Mouse (Mus musculus): Measurements from ENCODE around the gene Cops2. TPM values are rescaled to one million over a fixed set of nuclear protein-coding genes. Genes with fewer than 3 reads are reported as not detected.
A peak's percentile ranks its signal among the peaks of the same experiment; 100 is the strongest.

The Cops2 gene
- polyA plus RNA-seq, 1 experiment from 2014 or later, result 111 TPM

GRCm38 (mm10) chr2:125811332-125811731, 47.6 kb downstream of the Cops2 start:
- DNase-seq (ENCODE audit: low spot score) (no peak), ATAC-seq (ENCODE audit: insufficient number of reproducible peaks, low FRiP score, low TSS enrichment, low read depth) (no peak)
- H3K36me3 ChIP-seq (ENCODE audit: control insufficient read depth, insufficient read depth, low read length), result no peaks in the 10 kb centered on the region
- no peak overlapping the region for H3K27ac ChIP-seq (replicated peaks; ENCODE audit: low read depth, low read length)
- H3K9me3 ChIP-seq (ENCODE audit: control insufficient read depth, low read length), result no peaks in the 10 kb centered on the region
- no peaks in the 10 kb centered on the region for H3K27me3 ChIP-seq (ENCODE audit: control insufficient read depth, insufficient read depth, low read length)
- H3K4me2 ChIP-seq (ENCODE audit: low read depth, severe bottlenecking), result no peak overlapping the region
- no peaks in the 10 kb centered on the region for H3K4me1 ChIP-seq (ENCODE audit: control insufficient read depth, insufficient read depth, low read length)
- 86% methylated on average over 2 of the region's 2 CpGs for WGBS
- no peak overlapping the region for H3K4me3 ChIP-seq (ENCODE audit: low read depth, low read length)
- H3K9ac ChIP-seq (ENCODE audit: low read length), result no peak overlapping the region

DNA sequence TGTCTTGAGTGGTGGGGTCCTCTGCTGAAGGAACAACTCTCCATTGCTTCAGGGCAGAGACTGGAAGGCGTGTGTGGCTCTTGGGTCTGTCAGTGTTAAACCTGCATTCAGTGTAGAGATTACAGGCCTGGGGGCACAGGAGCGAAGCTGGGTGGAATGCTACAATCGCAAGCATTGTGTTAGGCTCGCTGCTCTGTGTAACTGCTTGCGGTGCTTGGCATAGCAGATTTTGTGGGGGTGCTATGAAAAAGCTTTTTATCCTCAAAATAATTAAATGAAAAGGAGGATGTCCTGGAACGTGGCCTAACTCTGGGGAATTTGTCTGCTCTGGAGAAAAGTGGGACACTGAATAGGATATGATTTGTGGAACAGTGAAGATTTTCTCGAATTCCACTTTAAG, 49.4 kb downstream of the Cops2 start:
- ATAC-seq (ENCODE audit: insufficient number of reproducible peaks, low FRiP score, low TSS enrichment, low read depth) (no peak), DNase-seq (ENCODE audit: low spot score) (no peak)
- 80% methylated on average over 7 of the region's 7 CpGs for WGBS
- no peak overlapping the region for H3K27ac ChIP-seq (replicated peaks; ENCODE audit: low read depth, low read length)
- no peaks in the 10 kb centered on the region for H3K27me3 ChIP-seq (ENCODE audit: control insufficient read depth, insufficient read depth, low read length)
- no peak overlapping the region for H3K4me3 ChIP-seq (ENCODE audit: low read depth, low read length)
- H3K4me2 ChIP-seq (ENCODE audit: low read depth, severe bottlenecking), result no peak overlapping the region
- H3K36me3 ChIP-seq (ENCODE audit: control insufficient read depth, insufficient read depth, low read length), result no peaks in the 10 kb centered on the region
- no peaks in the 10 kb centered on the region for H3K4me1 ChIP-seq (ENCODE audit: control insufficient read depth, insufficient read depth, low read length)
- no peak overlapping the region for H3K9ac ChIP-seq (ENCODE audit: low read length)
- H3K9me3 ChIP-seq (ENCODE audit: control insufficient read depth, low read length), result no peaks in the 10 kb centered on the region

- ATAC-seq (ENCODE audit: insufficient number of reproducible peaks, low FRiP score, low TSS enrichment, low read depth) (no peak), DNase-seq (ENCODE audit: low spot score) (no peak)
- Histone ChIP-seq H3K4me1 (ENCODE audit: control insufficient read depth, insufficient read depth, low read length) (no peaks in the 10 kb centered on the region), H3K9me3 (ENCODE audit: control insufficient read depth, low read length) (no peaks in the 10 kb centered on the region), H3K4me2 (ENCODE audit: low read depth, severe bottlenecking) (no peak overlapping the region), H3K36me3 (ENCODE audit: control insufficient read depth, insufficient read depth, low read length) (no peaks in the 10 kb centered on the region), H3K9ac (ENCODE audit: low read length) (no peak overlapping the region), H3K27ac (replicated peaks; ENCODE audit: low read depth, low read length) (no peak overlapping the region), H3K4me3 (ENCODE audit: low read depth, low read length) (no peak overlapping the region), H3K27me3 (ENCODE audit: control insufficient read depth, insufficient read depth, low read length) (no peaks in the 10 kb centered on the region)
- 59% methylated on average over 1 of the region's 1 CpGs for WGBS
These were observed 53.1 kb downstream of the Cops2 start for GRCm38 (mm10) chr2:125805826-125806225.

DNA sequence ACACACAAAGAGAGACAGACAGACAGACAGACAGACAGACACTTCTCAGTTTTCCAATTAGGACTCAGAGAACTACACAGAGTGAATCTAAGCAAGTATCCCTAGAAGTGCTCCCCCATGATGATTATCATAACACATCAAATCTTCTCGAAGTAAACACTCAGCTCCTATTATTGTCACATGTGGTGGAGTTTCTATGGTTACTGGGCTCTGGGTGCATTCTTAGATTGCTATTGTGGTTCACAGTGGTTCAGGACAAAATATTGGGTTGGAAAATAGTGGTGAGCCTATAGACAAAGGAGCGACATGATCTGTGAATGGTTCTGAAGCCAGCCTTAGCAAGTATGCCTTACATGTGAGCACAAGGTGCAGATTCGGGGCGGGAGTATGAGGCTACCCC, 57.0 kb downstream of the Cops2 start:
- ATAC-seq (ENCODE audit: insufficient number of reproducible peaks, low FRiP score, low TSS enrichment, low read depth) (no peak), DNase-seq (ENCODE audit: low spot score) (no peak)
- Histone ChIP-seq H3K27me3 (ENCODE audit: control insufficient read depth, insufficient read depth, low read length) (no peaks in the 10 kb centered on the region), H3K4me2 (ENCODE audit: low read depth, severe bottlenecking) (no peak overlapping the region), H3K9ac (ENCODE audit: low read length) (no peak overlapping the region), H3K36me3 (ENCODE audit: control insufficient read depth, insufficient read depth, low read length) (no peaks in the 10 kb centered on the region), H3K27ac (replicated peaks; ENCODE audit: low read depth, low read length) (no peak overlapping the region), H3K4me3 (ENCODE audit: low read depth, low read length) (no peak overlapping the region), H3K4me1 (ENCODE audit: control insufficient read depth, insufficient read depth, low read length) (no peaks in the 10 kb centered on the region), H3K9me3 (ENCODE audit: control insufficient read depth, low read length) (no peaks in the 10 kb centered on the region)
- WGBS, result 89% methylated on average over 4 of the region's 4 CpGs

DNA sequence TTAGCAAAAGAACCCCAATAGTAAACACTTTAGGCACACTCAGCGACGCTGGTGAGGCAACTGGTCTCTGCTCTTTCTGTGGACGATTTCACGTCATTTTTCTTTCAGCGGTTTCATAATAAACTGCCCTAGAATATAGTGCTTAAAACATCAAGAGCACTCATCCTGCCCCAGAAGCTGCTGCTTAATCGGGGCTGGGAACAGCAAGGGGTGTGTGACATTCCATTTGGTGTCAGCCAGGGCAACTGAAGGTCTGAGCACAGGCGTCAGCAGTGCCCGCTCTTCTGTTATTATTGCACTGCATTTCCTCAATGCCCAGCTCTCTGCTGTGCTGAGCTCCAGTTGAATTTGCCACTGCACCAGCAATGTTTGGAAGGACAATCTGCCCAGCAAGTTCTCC, 57.9 kb downstream of the Cops2 start:
- no peak for DNase-seq (ENCODE audit: low spot score)
- no peaks in the 10 kb centered on the region for H3K27me3 ChIP-seq (ENCODE audit: control insufficient read depth, insufficient read depth, low read length)
- no peak overlapping the region for H3K4me3 ChIP-seq (ENCODE audit: low read depth, low read length)
- H3K36me3 ChIP-seq (ENCODE audit: control insufficient read depth, insufficient read depth, low read length), result no peaks in the 10 kb centered on the region
- no peak overlapping the region for H3K27ac ChIP-seq (replicated peaks; ENCODE audit: low read depth, low read length)
- H3K9ac ChIP-seq (ENCODE audit: low read length), result 0 out of 2 replicates have a peak overlapping the region, but pooled peaks have one; percentile 17
- ATAC-seq (ENCODE audit: insufficient number of reproducible peaks, low FRiP score, low TSS enrichment, low read depth), result no peak
- no peaks in the 10 kb centered on the region for H3K4me1 ChIP-seq (ENCODE audit: control insufficient read depth, insufficient read depth, low read length)
- H3K4me2 ChIP-seq (ENCODE audit: low read depth, severe bottlenecking), result no peak overlapping the region
- no peaks in the 10 kb centered on the region for H3K9me3 ChIP-seq (ENCODE audit: control insufficient read depth, low read length)
- 57% methylated on average over 8 of the region's 8 CpGs for WGBS

DNA sequence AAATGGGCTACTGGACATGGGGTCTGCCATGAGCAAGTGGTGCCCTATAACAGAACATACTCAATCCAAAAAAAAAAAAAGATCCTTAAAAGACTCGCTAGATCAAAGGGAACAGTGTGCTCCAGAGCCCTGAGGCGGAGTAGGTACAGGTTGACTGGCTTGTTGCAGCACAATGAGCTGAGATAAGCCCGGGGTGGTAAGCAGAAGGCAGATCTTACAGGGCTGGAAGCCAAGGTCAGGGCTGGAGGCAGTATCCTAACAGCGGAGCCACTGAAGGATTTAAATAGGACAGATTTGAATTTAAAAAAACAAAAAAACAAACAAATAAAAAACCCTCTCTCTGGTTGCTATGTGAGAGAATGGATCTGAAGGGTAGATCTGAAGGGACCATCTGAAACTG, 58.5 kb downstream of the Cops2 start:
- DNase-seq (ENCODE audit: low spot score) (no peak), ATAC-seq (ENCODE audit: insufficient number of reproducible peaks, low FRiP score, low TSS enrichment, low read depth) (no peak)
- Histone ChIP-seq H3K9me3 (ENCODE audit: control insufficient read depth, low read length) (no peaks in the 10 kb centered on the region), H3K27me3 (ENCODE audit: control insufficient read depth, insufficient read depth, low read length) (no peaks in the 10 kb centered on the region), H3K4me3 (ENCODE audit: low read depth, low read length) (no peak overlapping the region), H3K4me1 (ENCODE audit: control insufficient read depth, insufficient read depth, low read length) (no peaks in the 10 kb centered on the region), H3K9ac (ENCODE audit: low read length) (no peak overlapping the region), H3K4me2 (ENCODE audit: low read depth, severe bottlenecking) (no peak overlapping the region), H3K36me3 (ENCODE audit: control insufficient read depth, insufficient read depth, low read length) (no peaks in the 10 kb centered on the region), H3K27ac (replicated peaks; ENCODE audit: low read depth, low read length) (no peak overlapping the region)
- 71% methylated on average over 4 of the region's 4 CpGs for WGBS

DNA sequence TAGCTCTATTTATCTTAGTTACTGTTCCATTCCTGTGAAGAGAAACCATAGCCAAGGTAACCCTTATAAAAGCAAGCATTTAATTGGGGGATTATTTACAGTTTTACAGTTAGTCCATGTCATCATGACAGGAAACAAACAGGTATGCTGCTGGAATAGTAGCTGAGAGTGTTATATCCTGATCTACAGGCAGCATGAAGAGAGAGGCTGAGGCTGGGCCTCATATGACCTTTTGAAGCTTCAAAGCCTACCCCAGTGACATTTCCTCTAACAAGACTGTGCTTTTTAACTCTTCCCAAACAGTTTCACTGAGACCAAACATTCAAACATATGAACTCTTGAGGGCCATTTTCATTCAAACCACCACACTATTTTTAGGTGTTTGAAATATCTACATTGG, 61.1 kb downstream of the Cops2 start:
- Histone ChIP-seq H3K27ac (replicated peaks; ENCODE audit: low read depth, low read length) (no peak overlapping the region), H3K36me3 (ENCODE audit: control insufficient read depth, insufficient read depth, low read length) (no peaks in the 10 kb centered on the region), H3K4me1 (ENCODE audit: control insufficient read depth, insufficient read depth, low read length) (no peaks in the 10 kb centered on the region), H3K9ac (ENCODE audit: low read length) (no peak overlapping the region), H3K27me3 (ENCODE audit: control insufficient read depth, insufficient read depth, low read length) (no peaks in the 10 kb centered on the region), H3K9me3 (ENCODE audit: control insufficient read depth, low read length) (no peaks in the 10 kb centered on the region), H3K4me2 (ENCODE audit: low read depth, severe bottlenecking) (no peak overlapping the region), H3K4me3 (ENCODE audit: low read depth, low read length) (no peak overlapping the region)
- no peak for ATAC-seq (ENCODE audit: insufficient number of reproducible peaks, low FRiP score, low TSS enrichment, low read depth)
- no peak for DNase-seq (ENCODE audit: low spot score)

DNA sequence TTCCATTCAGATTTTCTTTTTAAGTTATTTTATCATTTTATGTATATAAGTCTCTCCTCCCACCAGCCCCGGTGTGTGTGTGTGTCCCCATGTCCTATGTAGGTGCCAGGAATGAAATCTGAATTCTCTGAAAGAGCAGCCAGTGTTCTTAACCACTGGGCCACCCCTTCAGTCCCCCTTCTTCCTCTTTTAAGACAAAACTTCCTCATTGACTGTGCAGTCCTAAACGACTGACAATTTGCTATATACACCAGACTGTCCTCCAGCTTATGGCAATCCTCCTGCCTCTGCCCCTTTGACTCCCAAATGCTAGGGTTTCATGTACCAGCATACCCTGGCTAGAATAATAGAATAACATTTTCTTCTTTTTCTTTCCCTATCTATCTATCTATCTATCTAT, 63.8 kb downstream of the Cops2 start:
- Histone ChIP-seq H3K27me3 (ENCODE audit: control insufficient read depth, insufficient read depth, low read length) (no peaks in the 10 kb centered on the region), H3K36me3 (ENCODE audit: control insufficient read depth, insufficient read depth, low read length) (no peaks in the 10 kb centered on the region), H3K9ac (ENCODE audit: low read length) (no peak overlapping the region), H3K9me3 (ENCODE audit: control insufficient read depth, low read length) (no peaks in the 10 kb centered on the region), H3K27ac (replicated peaks; ENCODE audit: low read depth, low read length) (no peak overlapping the region), H3K4me3 (ENCODE audit: low read depth, low read length) (no peak overlapping the region), H3K4me2 (ENCODE audit: low read depth, severe bottlenecking) (no peak overlapping the region), H3K4me1 (ENCODE audit: control insufficient read depth, insufficient read depth, low read length) (no peaks in the 10 kb centered on the region)
- no peak for DNase-seq (ENCODE audit: low spot score)
- no peak for ATAC-seq (ENCODE audit: insufficient number of reproducible peaks, low FRiP score, low TSS enrichment, low read depth)
- WGBS, result 83% methylated on average over 2 of the region's 2 CpGs

- no peaks in the 10 kb centered on the region for H3K4me1 ChIP-seq (ENCODE audit: control insufficient read depth, insufficient read depth, low read length)
- no peak overlapping the region for H3K4me3 ChIP-seq (ENCODE audit: low read depth, low read length)
- H3K4me2 ChIP-seq (ENCODE audit: low read depth, severe bottlenecking), result no peak overlapping the region
- H3K36me3 ChIP-seq (ENCODE audit: control insufficient read depth, insufficient read depth, low read length), result no peaks in the 10 kb centered on the region
- ATAC-seq (ENCODE audit: insufficient number of reproducible peaks, low FRiP score, low TSS enrichment, low read depth) (no peak), DNase-seq (ENCODE audit: low spot score) (no peak)
- no peak overlapping the region for H3K27ac ChIP-seq (replicated peaks; ENCODE audit: low read depth, low read length)
- WGBS, result 54% methylated on average over 2 of the region's 2 CpGs
- H3K9ac ChIP-seq (ENCODE audit: low read length), result no peak overlapping the region
- no peaks in the 10 kb centered on the region for H3K27me3 ChIP-seq (ENCODE audit: control insufficient read depth, insufficient read depth, low read length)
- no peaks in the 10 kb centered on the region for H3K9me3 ChIP-seq (ENCODE audit: control insufficient read depth, low read length)
These were observed 64.8 kb downstream of the Cops2 start for GRCm38 (mm10) chr2:125794166-125794565.

Measured in limb, embryonic 11.5 days (tissue).